Mouse (Mus musculus) brain, embryonic 14.5 days (tissue): Measurements from ENCODE around the gene Apip.

Source experiments
- CTCF ChIP-seq: fragments of 200-500 bp; IDR thresholded peaks from 2 replicates; pipeline ENCODE4 v1.5.1; 2012; ENCODE audit warnings: inconsistent platforms, mild to moderate bottlenecking, moderate library complexity, borderline replicate concordance; ENCODE audit not compliant: insufficient read depth, insufficient read length; ENCODE audit errors: extremely low read depth
- POLR2A ChIP-seq: fragments of 200-500 bp; IDR thresholded peaks from 2 replicates; pipeline ENCODE4 v1.6.1; 2012; ENCODE audit warnings: mild to moderate bottlenecking, inconsistent platforms, borderline replicate concordance; ENCODE audit not compliant: poor library complexity, insufficient read depth, insufficient read length, severe bottlenecking; ENCODE audit errors: extremely low read depth

DNA sequence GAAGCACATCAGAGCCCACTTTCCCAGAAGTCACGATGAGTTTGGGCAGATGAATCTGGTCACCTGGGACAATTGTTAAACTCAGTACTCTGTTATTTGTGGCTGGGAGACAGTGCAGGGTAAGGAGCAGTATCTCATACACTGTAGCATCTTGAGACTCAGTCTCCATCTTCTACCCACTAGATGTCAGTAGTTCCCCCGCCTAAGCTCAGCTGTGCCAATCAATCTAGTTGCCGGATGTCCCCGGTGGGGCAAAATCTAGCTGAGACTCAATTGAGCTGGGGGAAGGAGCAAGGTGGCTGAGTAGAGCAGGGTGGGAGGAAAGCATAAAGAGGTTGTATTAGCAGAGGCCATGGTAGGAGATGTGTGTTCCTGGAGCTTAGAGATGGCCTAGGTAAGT is 57.7 kb downstream of the Apip start:
- TF ChIP-seq CTCF, result no peak; the same call in 1 of the 2 replicates
- no peak for TF ChIP-seq POLR2A
